In genomic region chr14:121378243-121379115, GRCm38 (mm10) we compare ENCODE assay signal across 8 mouse cellular contexts. TPM values are rescaled to one million over a fixed set of nuclear protein-coding genes. Genes with fewer than 3 reads are reported as not detected.
DNase-seq lines count a peak whose midpoint lies in the region; ATAC-seq and TF ChIP-seq lines count a peak whose summit lies in the region.

No protein-coding gene starts in this region.

- peak overlapping the region; percentile 96 for H3K4me3 ChIP-seq in intestine, embryonic 16.5 days (ENCODE audit: low read length)
- H3K4me3 ChIP-seq in liver, postnatal 0 days (ENCODE audit: low read depth, low read length), result peak overlapping the region; percentile 100
- H3K4me3 ChIP-seq in neural tube, embryonic 11.5 days (ENCODE audit: low read depth, low read length), result peak overlapping the region; percentile 95

- H3K4me2 ChIP-seq in intestine, embryonic 16.5 days (ENCODE audit: low read depth, low read length), result peak overlapping the region; percentile 76
- H3K4me2 ChIP-seq in liver, postnatal 0 days (ENCODE audit: low read depth, low read length), result peak overlapping the region; percentile 86
- H3K4me2 ChIP-seq in neural tube, embryonic 11.5 days (ENCODE audit: low read depth), result peak overlapping the region; percentile 90

- H3K9ac ChIP-seq in intestine, embryonic 16.5 days (ENCODE audit: low read depth, low read length), result peak overlapping the region; percentile 98
- peak overlapping the region; percentile 99 for H3K9ac ChIP-seq in liver, postnatal 0 days (replicated peaks)
- peak overlapping the region; percentile 97 for H3K9ac ChIP-seq in neural tube, embryonic 11.5 days (ENCODE audit: low read length)

- peak; percentile 39 for ATAC-seq in common myeloid progenitor, adult 5-6 weeks (replicated peaks; ENCODE audit: low read depth, poor library complexity, severe bottlenecking)
- ATAC-seq in intestine, embryonic 16.5 days, result peak; percentile 82
- peak; percentile 76 for ATAC-seq in liver, postnatal 0 days
- peak; percentile 79 for ATAC-seq in neural tube, embryonic 11.5 days (ENCODE audit: insufficient read depth, low FRiP score, low TSS enrichment)

- TF ChIP-seq EP300 in liver, postnatal 0 days (IDR thresholded peaks at IDR 0.05; ENCODE audit: low read depth), result no peak

- H3K4me1 ChIP-seq in intestine, embryonic 16.5 days (ENCODE audit: control insufficient read depth, insufficient read depth, low read length), result peaks cover 26% of the 10 kb centered on the region
- peaks cover 45% of the 10 kb centered on the region for H3K4me1 ChIP-seq in liver, postnatal 0 days (ENCODE audit: insufficient read depth)
- H3K4me1 ChIP-seq in neural tube, embryonic 11.5 days (ENCODE audit: control insufficient read depth, insufficient read depth, low read length), result peaks cover 8% of the 10 kb centered on the region; the same call in 1 of the 2 replicates

- DNase-seq in 416B (ENCODE audit: low read depth) (peak; percentile 60), R1 (ENCODE audit: low read depth, low spot score) (peak; percentile 79)
- peak; percentile 98 for DNase-seq in heart, adult 11 months
- DNase-seq in liver, postnatal 0 days, result peak; percentile 82
- peak; percentile 67 for DNase-seq in neural tube, embryonic 11.5 days (ENCODE audit: low spot score)
- peak; percentile 79 for DNase-seq in thymus, postnatal 0 days (ENCODE audit: low spot score)

- H3K36me3 ChIP-seq in intestine, embryonic 16.5 days (ENCODE audit: control insufficient read depth, insufficient read depth, low read length), result no peaks in the 10 kb centered on the region
- H3K36me3 ChIP-seq in liver, postnatal 0 days (replicated peaks; ENCODE audit: insufficient read depth, low read length), result peaks cover 7% of the 10 kb centered on the region; the same call in 1 of the 2 replicates
- no peaks in the 10 kb centered on the region; the same call in 1 of the 2 replicates for H3K36me3 ChIP-seq in neural tube, embryonic 11.5 days (ENCODE audit: control insufficient read depth, insufficient read depth, low read length)

- no peaks in the 10 kb centered on the region for H3K27me3 ChIP-seq in intestine, embryonic 16.5 days (replicated peaks; ENCODE audit: control insufficient read depth, insufficient read depth, low read length)
- no peaks in the 10 kb centered on the region for H3K27me3 ChIP-seq in liver, postnatal 0 days (ENCODE audit: insufficient read depth, low read length)
- no peaks in the 10 kb centered on the region for H3K27me3 ChIP-seq in neural tube, embryonic 11.5 days (ENCODE audit: control insufficient read depth, insufficient read depth, low read length)

- no peaks in the 10 kb centered on the region for H3K9me3 ChIP-seq in intestine, embryonic 16.5 days (ENCODE audit: control insufficient read depth, low read length)
- no peaks in the 10 kb centered on the region for H3K9me3 ChIP-seq in liver, postnatal 0 days (ENCODE audit: low read length)
- H3K9me3 ChIP-seq in neural tube, embryonic 11.5 days (ENCODE audit: control insufficient read depth, low read length), result no peaks in the 10 kb centered on the region

- H3K27ac ChIP-seq in intestine, embryonic 16.5 days (ENCODE audit: low read length), result peak overlapping the region; percentile 95
- H3K27ac ChIP-seq in liver, postnatal 0 days (ENCODE audit: low read depth), result peak overlapping the region; percentile 98
- H3K27ac ChIP-seq in neural tube, embryonic 11.5 days (ENCODE audit: low read depth, low read length), result peak overlapping the region; percentile 80

- WGBS in intestine, embryonic 16.5 days, result under 1% methylated on average over 79 of the region's 83 CpGs
- 0% methylated on average over 83 of the region's 83 CpGs for WGBS in liver, postnatal 0 days (ENCODE audit: insufficient replicate concordance)
- 0% methylated on average over 65 of the region's 83 CpGs for WGBS in neural tube, embryonic 11.5 days

- peak; percentile 12; the same call in 1 of the 2 replicates for TF ChIP-seq CTCF in liver, postnatal 0 days (IDR thresholded peaks at IDR 0.05; ENCODE audit: low read depth)

RNA-seq across cellular contexts. Expression of gene Stk24, which starts 1.3 kb away (rescaled TPM):
- 79.8 and 100 TPM in 2 replicates for total RNA-seq in common myeloid progenitor, adult 5-6 weeks (2017)
- 27.3 and 39.7 TPM in 2 replicates for polyA plus RNA-seq in intestine, embryonic 16.5 days (2015; fragmentation: Nextera tagmentation; extraction: Ambion mirVana)
- polyA plus RNA-seq in liver, postnatal 0 days (2015; fragmentation: Nextera tagmentation; extraction: Ambion mirVana), result 19.3 and 20.4 TPM in 2 replicates
- polyA plus RNA-seq in neural tube, embryonic 11.5 days (2014; fragmentation: Nextera tagmentation; extraction: Ambion mirVana), result 35.0 and 38.1 TPM in 2 replicates
- polyA plus RNA-seq in thymus, postnatal 0 days (2015; fragmentation: Nextera tagmentation; extraction: Ambion mirVana), result 54.1 and 57.7 TPM in 2 replicates

Comparison
In these comparisons a context has a peak if more than half of its experiments do, and no peak if none do; other contexts are left out.
1. Peak in every context shown above with its lines: DNase-seq, ATAC-seq, H3K4me3 ChIP-seq and H3K27ac ChIP-seq.